Mouse (Mus musculus) erythroblast, embryonic 14.5 days (primary cell): ENCODE data around the gene Exoc4.

Experiments
- GATA1 ChIP-seq: IDR thresholded peaks from 2 replicates; pipeline ENCODE4 v1.6.1; 2012; ENCODE audit warnings: low read length, inconsistent platforms, mixed read lengths
- TAL1 ChIP-seq: IDR thresholded peaks from 3 replicates; pipeline ENCODE4 v1.6.1; 2012; ENCODE audit warnings: low read length, inconsistent platforms, mixed read lengths

GRCm38 (mm10) chr6:33502388-33502787, 253.5 kb downstream of the Exoc4 start:
- TF ChIP-seq TAL1 = no peak
- no peak for TF ChIP-seq GATA1
